Mouse (Mus musculus) brain, embryonic 18.5 days (tissue): ENCODE results near the gene Trove2.

Source experiments
- DNase-seq: peaks from one replicate; pipeline ENCODE4 v3.0.0-alpha.2; 2012; ENCODE audit warnings: low read depth, low spot score

Trove2 gene

DNA sequence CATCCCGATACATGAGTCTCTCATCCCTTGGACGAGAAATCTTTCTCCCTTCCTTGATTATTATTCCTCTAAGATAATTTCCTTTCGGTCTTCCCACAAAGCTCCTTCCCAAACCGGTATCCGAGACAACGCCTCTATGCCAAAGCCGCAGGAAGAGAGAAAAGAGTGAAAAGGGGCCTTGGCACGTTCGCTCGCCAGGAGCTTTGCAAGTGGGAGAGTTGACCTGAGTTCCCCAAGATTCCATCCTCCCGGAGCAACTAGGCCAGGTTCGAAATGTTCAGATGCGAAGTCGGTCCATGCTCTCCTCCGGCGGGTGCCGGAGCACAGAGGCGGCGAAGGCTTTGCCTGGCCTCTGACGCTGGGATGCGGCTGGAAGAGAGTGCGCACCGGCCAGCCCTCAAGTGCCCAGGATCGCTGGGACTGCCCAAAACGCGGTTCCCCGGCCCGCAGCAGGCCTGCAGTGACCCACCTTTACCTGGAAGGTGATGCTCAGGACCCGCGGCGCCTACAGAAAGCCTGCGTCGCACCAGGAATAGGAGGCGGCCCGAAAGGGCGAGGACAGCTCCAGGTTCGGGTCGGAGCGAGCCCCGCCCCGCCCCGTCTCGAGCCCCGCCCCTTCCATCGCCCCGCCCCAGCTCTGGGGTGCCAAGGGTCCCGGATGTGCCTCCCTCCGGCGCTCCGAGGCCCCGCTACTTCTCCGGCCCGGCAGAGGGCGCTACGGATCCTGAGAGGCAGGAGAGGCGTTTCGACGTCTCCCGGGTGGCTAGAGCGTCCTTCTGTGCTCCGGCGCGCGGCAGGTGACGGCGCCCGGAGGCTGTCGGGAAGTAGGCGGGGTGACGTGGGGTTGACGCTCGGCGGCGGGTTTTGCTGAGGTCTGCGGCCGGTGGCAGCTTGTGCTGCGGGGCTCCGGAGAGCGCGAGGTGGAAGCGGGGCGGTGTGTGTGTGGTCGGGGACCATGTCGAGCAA, at the start of gene Trove2, which contains the start of gene Uchl5:
TSS of gene Trove2 (minus strand) at position 623 of the 966 bp plus-strand sequence.
TSS of gene Uchl5 (plus strand) at position 827 of the 966 bp plus-strand sequence.
- peak; percentile 94 for DNase-seq

DNA sequence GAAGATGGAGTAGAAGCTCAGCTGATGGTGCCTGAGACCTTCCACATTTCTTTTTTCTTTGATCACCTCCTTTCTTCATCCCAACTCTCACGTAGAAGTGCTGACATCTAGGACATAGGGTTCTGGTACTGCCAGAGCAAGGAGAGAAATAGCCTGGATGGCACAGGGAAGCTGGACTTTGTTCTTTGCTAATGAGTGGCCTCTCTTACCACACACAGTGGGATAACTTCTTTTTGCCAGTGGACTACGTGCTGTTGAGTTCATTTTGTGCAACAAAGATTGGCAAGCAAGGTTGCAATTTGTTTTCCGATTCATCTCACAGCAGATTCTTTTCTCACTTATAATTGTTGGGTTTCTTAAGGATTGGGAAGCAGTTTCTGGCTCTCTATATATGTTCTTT, 45.8 kb upstream of the Trove2 start:
- no peak for DNase-seq

- no peak for DNase-seq
These were observed 43.4 kb upstream of the Trove2 start for GRCm38 (mm10) chr1:143820096-143820877.

- DNase-seq: no peak
These were observed 37.0 kb upstream of the Trove2 start for GRCm38 (mm10) chr1:143813676-143814360.

DNA sequence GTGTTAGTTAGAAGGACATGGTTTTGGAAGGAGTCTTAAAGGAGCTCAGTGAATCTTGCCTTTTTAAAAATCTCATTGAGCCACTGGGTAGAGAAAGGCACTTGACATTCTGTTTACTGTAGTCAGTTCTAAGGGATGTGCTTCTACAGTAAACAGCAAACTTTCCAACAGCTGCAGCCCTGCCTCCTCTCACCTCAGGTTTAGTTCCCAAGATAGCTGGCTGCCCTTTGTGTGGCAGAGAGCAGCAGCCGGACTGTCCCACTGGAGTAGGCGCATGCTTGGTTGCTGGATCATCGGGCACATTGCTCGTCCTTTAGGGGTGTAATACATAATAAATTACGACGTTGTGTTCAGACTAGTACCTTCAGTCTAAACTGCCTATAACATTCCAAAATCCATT, 32.2 kb upstream of the Trove2 start:
- no peak for DNase-seq

DNA sequence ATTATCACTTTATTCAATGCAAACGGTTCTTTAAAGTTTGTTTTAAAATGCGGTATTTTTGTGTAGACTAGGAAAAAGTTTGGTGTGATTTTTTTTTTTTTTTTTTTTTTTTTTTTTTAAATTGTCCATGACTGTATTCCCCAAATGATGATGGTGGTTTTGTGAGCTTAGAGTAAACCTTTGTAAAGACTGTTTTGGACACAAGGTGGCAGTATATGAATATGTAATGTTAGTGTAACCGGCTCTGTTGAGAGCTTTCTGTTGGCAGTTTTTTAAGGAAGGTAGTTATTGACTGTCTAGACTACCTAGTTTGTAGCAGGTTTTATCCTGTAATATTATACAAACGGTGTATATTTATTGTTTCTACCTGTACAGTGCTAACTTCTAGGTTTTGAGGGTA, 26.7 kb upstream of the Trove2 start:
- peak; percentile 66 for DNase-seq

GRCm38 (mm10) chr1:143788584-143789227, 11.8 kb upstream of the Trove2 start:
- DNase-seq: no peak

GRCm38 (mm10) chr1:143777558-143778218, 820 bp upstream of the Trove2 start:
- DNase-seq: peak; percentile 2

- no peak for DNase-seq
These were observed 3.0 kb downstream of the Trove2 start for GRCm38 (mm10) chr1:143773909-143774308.

- no peak for DNase-seq
These were observed 3.8 kb downstream of the Trove2 start for GRCm38 (mm10) chr1:143773082-143773481.

DNA sequence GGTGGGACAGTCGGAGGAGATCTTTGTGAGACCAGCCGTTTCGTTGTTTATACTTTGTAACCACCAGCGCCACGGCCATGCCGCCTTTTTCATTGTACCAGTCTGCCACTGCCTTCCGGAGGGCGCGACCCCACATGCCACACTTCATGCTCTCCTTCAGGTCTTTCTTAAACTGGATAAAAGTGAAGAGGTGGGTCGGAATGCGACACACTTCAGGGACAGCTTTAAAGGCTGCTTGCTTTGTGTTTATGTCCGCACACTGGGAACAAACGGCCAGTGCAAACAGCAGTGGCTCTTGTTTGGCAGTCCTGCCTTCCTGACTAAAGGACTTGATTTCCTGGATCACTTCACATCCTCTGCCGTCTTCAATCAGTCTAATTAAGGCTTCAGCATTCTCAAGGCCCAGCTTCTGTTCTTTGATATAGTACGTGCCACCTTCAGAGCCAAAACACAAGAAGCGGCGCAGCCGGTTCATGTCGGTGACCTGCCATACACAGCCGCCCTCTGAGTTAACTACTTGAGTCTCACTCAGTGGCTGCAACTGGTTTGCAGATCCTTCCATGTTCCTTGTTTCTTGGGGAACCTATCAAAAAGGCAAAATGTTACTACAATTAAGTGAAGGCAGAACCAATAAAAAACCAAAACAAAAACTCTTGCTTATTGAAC, 6.3 kb downstream of the Trove2 start:
- no peak for DNase-seq

- DNase-seq: no peak
These were observed 10.6 kb downstream of the Trove2 start for GRCm38 (mm10) chr1:143766238-143766637.

- no peak for DNase-seq
These were observed 11.1 kb downstream of the Trove2 start for GRCm38 (mm10) chr1:143765801-143766200.

GRCm38 (mm10) chr1:143764443-143764842, 12.4 kb downstream of the Trove2 start:
- no peak for DNase-seq

GRCm38 (mm10) chr1:143762159-143762558, 14.7 kb downstream of the Trove2 start:
- DNase-seq: no peak

GRCm38 (mm10) chr1:143745871-143746270, 31.0 kb downstream of the Trove2 start:
- no peak for DNase-seq

- DNase-seq: no peak
These were observed 34.7 kb downstream of the Trove2 start for GRCm38 (mm10) chr1:143742186-143742585.

- DNase-seq: no peak
These were observed 35.5 kb downstream of the Trove2 start for GRCm38 (mm10) chr1:143741331-143741730.

GRCm38 (mm10) chr1:143740581-143740980, 36.3 kb downstream of the Trove2 start:
- DNase-seq: no peak
